Mouse (Mus musculus) bone marrow macrophage, adult 2 months (primary cell): ENCODE data around the gene Cfap54.

Experiments used
- CTCF ChIP-seq: IDR thresholded peaks from 2 replicates; pipeline ENCODE4 v1.5.1; 2012; ENCODE audit warnings: low read depth, mild to moderate bottlenecking, low read length, moderate library complexity
- POLR2A ChIP-seq: IDR thresholded peaks from 2 replicates; pipeline ENCODE4 v1.6.1; 2012; ENCODE audit warnings: mild to moderate bottlenecking, low read depth, low read length, borderline replicate concordance

GRCm38 (mm10) chr10:93103676-93104075 lies 22.3 kb upstream of the Cfap54 start:
- TF ChIP-seq CTCF (no peak), POLR2A (no peak)
